Mouse (Mus musculus) left cerebral cortex, postnatal 14 days (tissue): Measurements from ENCODE around the gene Cd80. TPM values are rescaled to one million over a fixed set of nuclear protein-coding genes. Genes with fewer than 3 reads are reported as not detected.
"Not testable (repeated sequence)": the region's sequence is repeated elsewhere in the genome, so short reads cannot be mapped to it uniquely, and the experiment has no call there.

ENCODE experiments used
- DNase-seq, 2 experiments: peaks; one replicate each; pipeline ENCODE4 v3.0.0; 2021 to 2022; ENCODE audit warnings: low spot score in 2 of 2, mixed read lengths in 1 of 2
- intact Hi-C: fragments of 180-260 bp; cut with DNase I; formaldehyde crosslinking; loops from one replicate; pipeline ENCODE4 v1.15.1; 2025
- total RNA-seq, 2 experiments: library from RNA; stranded (reverse); gene quantifications; 2 replicates each; pipeline ENCODE4 v1.2.3; 2021

Gene Cd80
- total RNA-seq, 2 experiments from 2014 or later = 0.30 to 0.46 TPM

DNA sequence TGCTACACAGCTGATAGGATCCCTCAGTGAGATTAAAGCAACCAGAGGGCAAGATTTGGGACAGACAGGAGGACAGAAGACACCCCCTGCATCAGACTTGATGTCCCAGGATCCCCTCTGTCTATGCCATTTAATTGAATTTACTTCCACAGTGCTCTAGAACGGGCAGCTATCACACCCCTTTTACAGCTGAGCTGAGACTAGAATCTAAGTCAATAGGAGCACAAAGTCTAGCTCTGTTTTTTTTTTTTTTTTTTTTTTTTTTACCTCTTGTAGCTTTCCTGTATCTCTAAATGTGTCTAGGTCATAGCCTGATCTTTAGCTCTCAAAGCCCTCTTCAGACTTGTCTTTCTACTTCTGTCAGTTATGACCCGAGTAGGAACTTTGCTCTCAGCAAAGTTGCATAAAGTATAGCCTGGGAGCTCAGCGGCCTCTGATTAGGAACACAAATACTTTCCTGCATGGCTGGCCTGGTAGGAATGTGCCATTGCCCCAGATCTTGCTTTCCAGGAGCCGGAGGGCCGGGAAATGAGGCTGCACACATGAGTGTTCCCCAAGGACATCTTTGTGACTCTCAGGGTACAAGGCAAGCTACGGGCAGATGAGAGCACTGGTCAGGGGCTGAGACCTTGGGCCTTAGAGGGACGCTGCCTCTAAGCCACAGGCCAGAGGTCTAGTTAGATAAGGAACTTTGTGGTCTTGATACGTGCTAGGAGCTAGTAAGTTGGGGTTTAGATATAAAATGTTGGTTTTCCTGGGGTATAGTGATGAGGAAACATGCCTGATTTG is 12.8 kb downstream of the Cd80 start:
- DNase-seq = no peak
- intact Hi-C loops = no loop called here

DNA sequence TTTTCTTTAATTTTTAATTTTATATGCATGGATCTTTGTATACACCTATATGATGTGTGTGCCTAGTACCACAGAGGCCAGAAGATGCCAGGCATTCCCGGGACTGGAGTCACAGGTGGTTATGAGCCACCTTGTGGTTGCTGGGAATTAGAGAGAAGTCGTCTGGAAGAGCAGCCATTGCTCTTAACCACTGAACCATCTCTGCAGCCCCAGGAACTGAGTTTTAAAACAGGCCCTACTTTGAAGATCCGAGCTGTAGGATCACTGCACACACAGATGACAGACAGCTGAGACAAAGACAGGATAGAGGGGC is 13.3 kb downstream of the Cd80 start:
- DNase-seq = no peak
- intact Hi-C loops = no loop called here

DNA sequence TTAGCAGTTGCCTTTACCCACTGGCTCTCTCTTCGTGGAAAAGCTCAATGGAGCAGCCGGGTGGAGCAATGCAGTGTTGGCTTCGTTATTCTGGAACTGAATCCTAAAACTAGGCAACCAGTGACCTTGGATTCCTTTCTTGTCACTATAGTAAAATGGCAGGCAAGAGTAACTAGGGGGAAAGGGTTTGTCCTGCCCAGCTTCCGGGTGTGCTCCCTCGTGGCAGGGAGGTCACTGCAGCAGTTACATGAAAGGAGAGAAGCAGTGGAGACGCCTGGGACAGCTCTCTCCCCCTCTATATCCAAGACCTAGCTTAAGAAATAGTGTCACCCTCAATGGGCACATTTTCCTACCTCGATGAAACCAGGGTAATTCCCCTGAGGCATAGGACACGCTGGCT is 14.1 kb downstream of the Cd80 start:
- intact Hi-C loops = no loop called here
- no peak for DNase-seq

DNA sequence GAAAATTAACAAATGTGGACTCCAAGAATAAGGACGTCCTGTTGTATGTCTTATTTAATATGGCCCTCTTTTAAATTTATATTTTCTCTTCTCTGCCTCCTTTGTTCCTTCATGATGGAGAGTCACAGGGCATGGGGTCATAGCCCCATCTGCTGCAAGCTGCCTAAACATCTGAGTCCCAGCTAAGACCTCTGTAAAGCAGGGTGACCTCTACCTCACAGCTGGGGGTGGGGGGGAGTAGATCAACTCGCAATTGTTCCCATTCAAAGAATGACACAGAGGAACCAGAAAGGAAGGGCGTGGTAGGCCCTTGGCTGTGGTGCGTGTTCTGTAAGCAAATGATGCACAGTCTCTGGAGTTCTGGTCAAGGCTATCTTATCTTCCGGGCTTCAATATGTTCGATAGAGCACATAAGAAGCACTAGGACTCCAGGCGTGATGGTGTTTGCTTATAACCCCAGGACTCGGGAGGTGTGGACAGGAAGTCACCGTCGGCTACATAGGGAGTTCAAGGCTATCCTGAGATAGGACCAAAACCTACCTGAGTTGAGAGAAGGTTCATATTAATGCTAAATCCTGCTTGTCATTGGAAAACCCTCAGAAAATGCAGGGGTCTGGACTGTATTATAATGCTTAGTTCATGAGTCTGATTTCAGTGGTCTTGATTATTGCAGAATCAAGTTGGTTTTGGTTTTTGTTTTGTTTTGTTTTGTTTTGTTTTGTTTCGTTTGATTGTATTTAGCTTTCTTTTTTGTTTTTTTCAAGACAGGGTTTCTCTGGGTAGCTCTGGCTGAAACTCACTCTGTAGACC is 16.5 kb downstream of the Cd80 start:
- intact Hi-C loops = no loop called here
- no peak for DNase-seq

DNA sequence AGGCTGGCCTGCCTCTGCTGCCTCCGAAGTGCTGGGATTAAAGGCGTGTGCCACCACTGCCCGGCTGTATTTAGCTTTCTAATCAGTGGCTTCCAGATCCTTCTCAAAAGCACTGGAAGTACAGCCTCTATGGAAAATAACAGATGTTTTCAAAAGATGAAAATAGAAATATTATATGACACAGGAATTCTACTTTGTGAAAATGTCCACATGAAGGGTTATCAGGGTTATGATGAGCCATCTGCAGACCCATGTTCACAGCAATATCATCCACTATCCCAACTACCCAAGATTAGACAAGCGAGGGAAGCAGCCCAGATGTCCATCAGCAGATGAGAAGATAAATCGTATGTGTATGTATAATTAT is 17.1 kb downstream of the Cd80 start:
- DNase-seq = no peak
- intact Hi-C loops = no loop called here

DNA sequence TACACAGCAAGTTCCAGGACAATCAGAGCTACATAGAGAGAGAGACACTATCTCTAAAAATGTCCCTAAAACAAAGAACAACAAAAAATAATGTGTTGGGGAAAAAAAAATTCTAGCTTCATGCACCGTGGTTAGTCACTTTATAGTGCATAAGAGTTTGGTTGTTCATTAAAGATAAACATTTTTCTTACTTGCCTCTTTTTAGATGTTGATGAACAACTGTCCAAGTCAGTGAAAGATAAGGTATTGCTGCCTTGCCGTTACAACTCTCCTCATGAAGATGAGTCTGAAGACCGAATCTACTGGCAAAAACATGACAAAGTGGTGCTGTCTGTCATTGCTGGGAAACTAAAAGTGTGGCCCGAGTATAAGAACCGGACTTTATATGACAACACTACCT is 18.3 kb downstream of the Cd80 start:
- DNase-seq = no peak

DNA sequence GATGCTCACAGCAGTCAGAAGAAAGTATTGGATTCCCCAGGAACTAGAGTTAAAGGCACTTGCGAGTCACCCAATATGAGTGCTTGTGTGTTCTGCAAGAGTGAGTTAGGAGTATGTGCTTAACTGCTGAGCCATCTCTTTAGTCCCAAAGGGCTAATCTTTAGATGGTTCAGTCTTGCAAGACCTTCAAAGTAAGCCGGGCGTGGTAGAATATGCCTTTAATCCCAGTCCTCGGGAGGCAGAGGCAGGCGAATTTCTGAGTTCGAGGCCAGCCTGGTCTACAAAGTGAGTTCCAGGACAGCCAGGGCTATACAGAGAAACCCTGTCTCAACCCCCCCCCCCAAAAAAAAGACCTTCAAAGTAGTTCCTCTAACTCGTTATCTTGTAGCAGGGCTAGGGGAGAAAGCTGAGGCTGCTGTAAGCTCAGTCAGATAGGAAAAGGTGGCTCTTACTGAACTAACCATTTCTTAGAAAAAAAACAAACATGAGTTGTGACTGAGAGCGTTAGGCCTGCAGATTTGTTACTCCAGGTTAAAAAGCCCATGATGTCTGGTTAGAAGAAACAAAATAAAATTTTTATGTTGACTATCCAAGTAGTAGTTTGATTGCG is 19.4 kb downstream of the Cd80 start:
- no peak for DNase-seq
- intact Hi-C loops = no loop called here

More for the DNA sequence above, 18.3 kb downstream of the Cd80 start:
- intact Hi-C loops = no loop called here

DNA sequence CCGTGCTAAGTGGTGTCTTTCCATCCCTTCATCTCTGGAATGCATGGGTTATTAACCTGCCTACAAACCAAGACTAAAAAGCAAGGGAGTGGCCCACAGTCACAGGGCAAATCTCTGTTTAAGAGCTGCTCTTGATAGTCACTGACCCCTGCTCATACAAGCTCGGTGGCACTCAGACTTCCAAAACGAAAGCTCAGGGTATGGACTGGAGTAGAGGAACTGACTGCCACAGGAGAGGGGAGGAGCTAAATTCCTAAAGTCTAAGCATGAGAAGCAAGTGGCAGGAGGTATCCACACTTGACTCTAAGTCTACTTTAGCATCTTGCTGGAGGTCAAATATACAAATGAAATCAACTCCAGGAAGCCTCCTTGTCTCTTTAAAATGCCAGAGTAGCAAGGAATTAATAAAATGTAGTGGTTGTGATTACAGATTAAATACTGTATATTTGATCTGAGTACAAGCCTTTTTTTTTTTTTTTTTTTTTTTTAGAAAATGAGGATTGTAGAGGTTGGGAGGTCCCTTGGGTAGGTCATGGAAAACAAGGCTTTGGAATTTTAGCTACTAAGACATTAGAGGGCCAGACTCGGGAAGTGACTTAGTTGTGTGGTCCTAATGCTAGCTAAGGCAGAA is 20.4 kb downstream of the Cd80 start:
- no peak for DNase-seq
- intact Hi-C loops = no loop called here

DNA sequence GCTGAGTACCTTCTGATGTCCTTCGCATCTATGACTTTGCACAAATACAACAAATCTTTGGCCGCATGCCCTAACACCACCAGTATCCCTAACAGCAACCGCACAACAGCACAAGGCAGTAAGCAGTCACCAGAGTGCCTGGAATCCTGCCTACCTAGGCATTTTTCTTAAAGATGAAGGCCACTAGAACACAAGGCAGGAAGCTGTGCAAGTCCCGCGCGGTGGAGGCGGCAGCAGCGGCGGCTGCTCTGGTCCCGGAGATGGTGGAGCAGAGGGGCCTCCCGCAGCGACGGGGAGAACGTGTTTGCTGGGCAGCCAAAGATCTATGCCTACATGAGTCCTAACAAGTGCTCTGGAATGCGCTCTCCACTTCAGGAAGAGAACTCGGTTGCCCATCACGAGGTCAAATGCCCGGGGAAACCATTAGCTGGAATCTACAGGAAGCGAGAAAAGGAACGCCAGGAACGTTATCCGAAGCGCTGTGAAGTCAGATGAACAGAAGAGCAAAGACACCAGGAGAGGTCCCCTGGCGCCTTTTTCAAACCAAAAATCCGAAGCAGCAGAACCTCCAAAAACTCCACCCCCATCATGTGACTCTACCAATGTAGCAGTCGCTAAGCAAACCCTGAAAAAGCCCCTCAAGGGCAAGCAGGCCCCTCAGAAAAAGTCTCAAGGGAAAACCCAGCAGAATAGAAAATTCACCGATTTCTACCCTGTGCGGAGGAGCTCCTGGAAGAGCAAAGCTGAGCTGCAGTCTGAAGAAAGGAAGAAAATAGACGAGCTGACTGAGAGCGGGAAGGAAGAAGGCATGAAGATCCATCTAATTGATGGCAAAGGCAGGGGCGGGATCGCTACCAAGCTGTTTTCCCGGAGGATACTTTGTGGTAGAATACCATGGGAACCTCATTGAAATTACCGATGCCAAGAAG is 21.2 kb downstream of the Cd80 start:
- DNase-seq = peak; percentile 25 to 41
- intact Hi-C loops = no loop called here

DNA sequence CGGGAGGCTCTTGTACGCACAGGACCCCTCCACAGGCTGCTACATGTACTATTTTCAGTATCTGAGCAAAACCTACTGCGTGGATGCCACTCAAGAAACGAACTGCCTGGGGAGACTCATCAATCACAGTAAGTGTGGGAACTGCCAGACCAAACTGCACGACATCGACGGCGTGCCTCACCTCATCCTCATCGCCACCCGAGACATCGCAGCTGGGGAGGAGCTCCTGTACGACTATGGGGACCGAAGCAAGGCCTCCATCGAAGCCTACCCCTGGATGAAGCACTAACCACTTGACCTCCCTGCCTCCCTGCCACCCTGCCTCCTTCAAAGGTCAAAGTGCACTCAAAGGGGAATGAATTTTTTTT is 21.9 kb downstream of the Cd80 start:
- intact Hi-C loops, DNase-seq: not testable (repeated sequence)

DNA sequence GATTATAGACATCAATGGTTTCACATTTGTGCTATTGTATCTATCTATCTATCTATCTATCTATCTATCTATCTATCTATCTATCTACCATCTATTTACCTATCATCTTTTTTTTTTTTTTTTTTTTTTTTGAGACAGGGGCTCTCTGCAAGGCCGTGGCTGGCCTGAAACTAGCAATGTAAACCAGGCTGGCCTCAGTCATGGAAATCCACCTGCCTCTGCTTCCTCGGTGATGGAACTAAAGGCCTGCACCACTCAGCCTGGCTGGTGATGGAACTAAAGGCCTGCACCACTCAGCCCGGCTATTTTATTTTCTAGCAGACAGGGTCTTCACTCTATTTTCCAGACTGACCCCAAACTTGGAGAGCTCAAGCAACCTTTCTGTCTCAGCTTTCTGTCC is 22.9 kb downstream of the Cd80 start:
- intact Hi-C loops = no loop called here
- no peak for DNase-seq

DNA sequence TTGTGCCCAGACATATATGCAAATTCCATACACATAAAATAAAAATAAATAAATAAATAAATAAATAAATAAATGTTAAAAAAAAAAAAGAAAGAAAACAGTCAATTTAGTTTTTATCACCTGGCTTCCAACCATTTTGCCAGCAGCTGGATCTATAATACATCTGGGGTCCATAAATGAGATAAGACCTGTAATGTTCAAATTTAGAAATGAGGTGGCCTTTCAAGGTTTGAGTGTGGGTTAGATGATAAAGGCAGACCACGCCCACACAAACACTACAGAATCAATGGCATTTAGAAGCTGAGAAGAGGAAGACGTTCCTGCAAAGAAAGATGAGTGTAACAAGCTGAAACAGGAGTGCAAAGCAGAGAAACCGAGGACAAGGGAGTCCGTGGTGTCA is 26.0 kb downstream of the Cd80 start:
- intact Hi-C loops = loop anchor here (5.0 to 10.0 kb wide), 2 partner anchors 107 to 134 kb away; partner anchors contain the start of genes Cox17 and Gm21987
- DNase-seq = no peak

DNA sequence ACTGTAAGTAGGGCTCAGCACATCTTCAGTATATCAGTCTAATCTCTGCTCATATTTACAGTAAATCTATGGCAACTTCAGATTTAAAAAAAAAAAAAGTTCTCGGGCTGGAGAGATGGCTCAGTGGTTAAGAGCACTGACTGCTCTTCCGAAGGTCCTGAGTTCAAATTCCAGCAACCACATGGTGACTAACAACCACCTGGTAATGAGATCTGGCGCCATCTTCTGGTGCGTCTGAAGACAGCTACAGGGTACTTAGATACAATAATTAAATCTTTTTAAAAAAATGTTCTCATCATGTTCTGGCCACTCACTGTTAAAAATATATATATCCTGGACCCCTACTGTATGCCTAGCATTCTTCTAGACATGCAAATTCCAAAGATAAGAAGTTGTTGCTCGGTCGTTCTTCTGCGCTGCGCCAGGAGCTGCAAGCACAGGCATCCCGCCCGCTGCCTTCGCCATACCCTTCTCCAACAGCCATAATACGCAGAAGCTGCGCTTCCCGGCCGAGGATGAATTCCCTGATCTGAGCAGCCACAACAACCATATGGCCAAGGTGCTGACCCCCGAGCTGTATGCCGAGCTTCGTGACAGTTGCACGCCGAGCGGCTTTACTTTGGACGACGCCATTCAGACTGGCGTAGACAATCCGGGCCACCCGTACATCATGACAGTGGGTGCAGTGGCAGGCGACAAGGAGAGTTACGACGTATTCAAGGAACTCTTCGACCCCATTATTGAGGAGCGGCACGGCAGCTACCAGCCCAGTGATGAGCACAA is 27.6 kb downstream of the Cd80 start:
- peak in 1 of 2 experiments; percentile 21 for DNase-seq
- intact Hi-C loops = loop anchor here (5.0 to 10.0 kb wide), 2 partner anchors 108 to 136 kb away; partner anchors contain the start of genes Cox17 and Gm21987

DNA sequence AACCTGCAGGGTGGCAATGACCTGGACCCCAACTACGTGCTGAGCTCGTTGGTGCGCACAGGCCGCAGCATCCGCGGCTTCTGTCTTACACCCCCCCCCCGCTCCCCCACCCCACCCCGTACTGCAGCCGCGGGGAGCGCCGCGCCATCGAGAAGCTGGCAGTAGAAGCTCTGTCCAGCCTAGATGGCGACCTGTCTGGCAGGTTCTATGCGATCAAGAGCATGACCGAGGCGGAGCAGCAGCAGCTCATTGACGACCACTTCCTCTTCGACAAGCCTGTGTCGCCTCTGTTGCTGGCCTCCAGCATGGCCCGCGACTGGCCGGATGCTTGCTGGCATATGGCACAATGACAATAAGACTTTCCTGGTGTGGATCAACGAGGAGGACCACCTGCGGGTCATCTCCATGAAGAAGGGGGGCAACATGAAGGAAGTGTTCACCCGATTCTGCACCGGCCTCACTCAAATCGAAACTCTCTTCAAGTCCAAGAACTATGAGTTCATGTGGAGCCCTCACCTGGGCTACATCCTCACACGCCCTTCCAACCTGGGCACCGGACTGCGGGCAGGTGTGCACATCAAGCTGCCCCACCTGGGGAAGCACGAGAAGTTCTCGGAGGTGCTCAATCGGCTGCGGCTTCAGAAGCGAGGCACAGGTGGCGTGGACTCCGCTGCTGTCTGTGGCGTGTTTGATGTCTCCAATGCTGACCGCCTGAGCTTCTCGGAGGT is 28.4 kb downstream of the Cd80 start:
- intact Hi-C loops = loop anchor here (5.0 to 10.0 kb wide), 2 partner anchors 109 to 136 kb away; partner anchors contain the start of genes Cox17 and Gm21987
- DNase-seq = no peak

DNA sequence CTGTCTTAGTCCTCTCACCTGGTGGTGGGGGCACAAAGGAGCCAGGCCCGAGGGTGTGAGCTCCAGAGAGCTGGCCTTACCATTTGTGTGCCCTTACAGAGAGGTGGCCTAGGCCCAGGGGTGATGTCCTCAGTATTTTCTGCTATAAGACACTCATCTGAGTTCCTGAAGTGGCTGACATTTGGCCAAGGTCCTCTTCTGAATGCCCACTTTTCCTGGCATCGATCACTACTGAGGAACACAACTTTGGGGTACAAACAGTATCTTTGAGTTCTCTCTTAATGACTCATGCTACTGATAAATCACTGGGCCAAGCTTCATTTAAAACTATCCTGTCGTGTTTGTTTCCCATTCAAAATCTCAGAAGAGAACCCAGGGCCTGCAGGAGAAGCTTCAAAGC is 37.2 kb downstream of the Cd80 start:
- intact Hi-C loops = no loop called here
- no peak for DNase-seq

DNA sequence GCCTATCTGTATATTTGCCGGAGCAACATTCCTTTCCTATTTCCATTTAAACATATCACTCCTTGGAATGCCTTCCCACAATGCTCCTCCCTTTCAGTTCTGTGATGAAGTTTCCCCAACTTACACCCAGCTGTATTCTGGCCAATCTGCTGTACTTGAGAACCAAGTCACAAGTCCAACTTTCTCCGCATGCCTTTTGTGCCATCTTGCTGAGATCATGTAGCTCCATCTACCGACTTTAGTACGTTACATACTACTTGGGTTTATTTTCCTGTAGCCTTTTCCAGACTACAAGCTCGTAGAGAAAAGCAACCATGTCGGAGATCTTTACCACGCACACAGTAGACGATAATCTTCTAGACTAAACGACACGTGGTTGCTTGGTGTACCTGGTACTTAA is 38.5 kb downstream of the Cd80 start:
- DNase-seq = peak in 1 of 2 experiments; percentile 28
- intact Hi-C loops = no loop called here

DNA sequence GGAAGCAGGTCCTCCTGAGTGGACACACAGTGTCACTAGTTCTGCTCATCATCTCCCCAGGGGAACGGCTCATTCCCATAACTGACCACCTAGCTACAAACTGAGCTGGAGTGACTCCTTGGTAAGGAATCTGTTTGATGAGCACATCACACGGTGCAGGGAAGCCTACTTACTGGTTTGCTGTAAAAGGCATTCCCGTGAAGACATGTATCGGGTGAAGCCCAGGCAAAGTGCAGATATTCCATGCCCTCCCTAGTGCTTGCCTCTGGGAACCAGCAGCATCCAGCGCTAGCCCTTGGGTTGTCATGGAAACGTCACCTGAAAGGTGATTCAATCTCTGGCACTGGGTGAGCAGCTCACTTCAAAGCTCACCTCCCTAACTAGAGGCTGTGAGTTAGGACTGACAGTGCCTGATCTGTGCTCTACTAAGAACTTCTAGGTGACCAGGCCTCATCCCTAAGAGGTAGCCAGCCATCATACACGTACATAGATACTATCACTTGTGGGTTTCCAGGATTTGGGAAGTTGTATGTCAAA is 41.3 kb downstream of the Cd80 start:
- DNase-seq = no peak
- intact Hi-C loops = no loop called here
